Mouse (Mus musculus) fat pad, adult 2 months (tissue): ENCODE data around the gene Gm19426.
A peak's percentile ranks its signal among the peaks of the same experiment; 100 is the strongest.
"Not testable (repeated sequence)": the region's sequence is repeated elsewhere in the genome, so short reads cannot be mapped to it uniquely, and the experiment has no call there.

ENCODE experiments used
- DNase-seq: peaks from one replicate; pipeline ENCODE4 v3.0.0-alpha.2; 2011; ENCODE audit warnings: low read depth, low spot score; ENCODE audit errors: extremely low read depth

Gene Gm19426

DNA sequence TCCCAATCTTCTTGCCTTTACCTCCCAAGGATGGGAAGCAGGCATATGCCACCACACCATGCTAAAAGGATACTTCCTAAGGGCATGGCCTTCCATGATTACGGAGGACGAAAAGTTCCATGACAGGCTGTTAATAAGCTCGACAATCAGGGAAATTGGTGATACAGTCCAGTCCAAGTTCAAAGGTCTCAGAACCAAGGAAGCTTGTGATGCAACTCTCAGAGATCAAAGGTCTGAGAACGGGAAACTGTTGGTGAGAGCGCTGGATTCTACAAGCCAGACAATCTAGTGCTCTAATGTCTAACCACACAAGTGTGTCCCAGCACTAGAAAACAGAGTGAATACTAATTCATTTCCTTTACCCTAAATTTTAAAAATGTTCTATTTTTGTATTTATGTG is 12.8 kb upstream of the Gm19426 start:
- DNase-seq: no peak

DNA sequence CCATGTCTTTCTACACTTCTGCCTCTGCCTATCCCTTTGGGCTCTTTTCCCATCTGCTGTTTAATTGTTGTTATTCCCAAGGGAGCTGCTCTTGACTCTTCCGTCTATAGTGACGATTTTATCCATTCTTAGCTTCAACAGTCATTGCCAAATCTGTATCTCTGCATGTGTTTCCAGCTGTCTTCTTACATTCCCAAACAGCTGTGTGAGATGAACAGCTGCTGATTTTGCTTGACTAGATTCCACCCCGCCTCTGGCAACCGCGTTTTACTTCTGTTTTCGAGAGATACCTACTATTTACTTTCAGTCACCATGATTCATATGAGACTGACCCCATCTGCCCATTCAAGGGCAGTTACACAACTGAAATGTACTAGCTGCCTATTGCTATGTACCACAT is 6.7 kb upstream of the Gm19426 start:
- DNase-seq: no peak

DNA sequence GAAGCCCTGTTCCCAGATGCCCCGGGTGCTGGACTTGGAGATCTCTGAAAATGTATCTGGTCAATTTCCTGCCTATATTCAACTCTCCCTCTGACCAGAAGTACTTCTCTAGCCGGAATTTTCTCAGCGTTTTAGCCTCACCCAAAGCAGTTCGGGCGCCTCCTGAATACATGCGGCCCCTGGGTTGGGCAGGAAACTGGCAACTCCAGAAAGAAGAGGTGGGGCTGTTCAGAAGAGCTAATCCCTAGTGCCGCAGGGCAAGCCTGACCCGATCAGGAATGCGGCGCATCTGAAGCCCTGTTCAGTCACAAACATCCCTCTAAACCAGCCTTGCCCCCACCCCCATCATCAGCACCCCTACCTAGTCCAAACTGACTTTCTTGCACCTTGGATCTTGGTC is 671 bp upstream of the Gm19426 start:
- no peak for DNase-seq

DNA sequence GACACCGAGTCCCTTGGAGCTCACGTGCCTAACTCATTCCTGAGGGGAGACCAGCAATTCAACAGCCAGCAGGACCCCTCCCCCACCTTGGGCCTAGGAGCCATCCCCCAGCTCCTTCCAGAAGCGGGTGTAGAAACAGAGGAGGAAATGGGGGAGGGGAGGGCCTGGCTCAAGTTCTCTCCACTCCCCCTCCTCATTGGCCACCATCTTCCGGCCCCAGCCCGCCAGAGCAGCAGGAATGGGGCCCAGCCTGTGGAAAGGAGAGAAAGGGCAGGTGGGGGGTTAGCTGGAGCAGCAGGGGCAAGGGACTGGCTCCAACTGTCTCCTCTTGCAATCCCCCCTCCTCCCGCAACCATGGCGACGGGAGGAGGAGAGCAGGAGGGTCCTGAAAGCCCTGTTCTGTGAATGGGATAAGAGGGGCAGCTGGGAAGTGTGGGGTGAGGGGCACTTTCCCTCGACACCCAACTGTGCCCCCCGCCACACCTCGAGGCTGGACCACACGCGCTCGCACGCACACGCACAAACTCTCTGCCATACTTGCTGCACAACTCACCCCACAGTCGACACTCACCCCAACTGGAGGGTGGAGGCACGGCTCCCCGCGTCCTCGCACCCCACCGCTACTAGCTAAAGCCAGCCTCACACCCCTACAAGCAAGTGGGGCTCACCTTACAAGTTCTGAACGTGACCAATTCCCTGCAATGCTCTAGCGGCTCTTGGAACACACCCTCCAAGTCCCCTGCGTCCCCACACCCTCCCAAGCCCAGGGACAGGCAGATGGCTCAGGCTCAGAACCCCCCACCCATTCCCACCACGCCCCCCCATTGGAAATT is 788 bp downstream of the Gm19426 start:
- DNase-seq: no peak

DNA sequence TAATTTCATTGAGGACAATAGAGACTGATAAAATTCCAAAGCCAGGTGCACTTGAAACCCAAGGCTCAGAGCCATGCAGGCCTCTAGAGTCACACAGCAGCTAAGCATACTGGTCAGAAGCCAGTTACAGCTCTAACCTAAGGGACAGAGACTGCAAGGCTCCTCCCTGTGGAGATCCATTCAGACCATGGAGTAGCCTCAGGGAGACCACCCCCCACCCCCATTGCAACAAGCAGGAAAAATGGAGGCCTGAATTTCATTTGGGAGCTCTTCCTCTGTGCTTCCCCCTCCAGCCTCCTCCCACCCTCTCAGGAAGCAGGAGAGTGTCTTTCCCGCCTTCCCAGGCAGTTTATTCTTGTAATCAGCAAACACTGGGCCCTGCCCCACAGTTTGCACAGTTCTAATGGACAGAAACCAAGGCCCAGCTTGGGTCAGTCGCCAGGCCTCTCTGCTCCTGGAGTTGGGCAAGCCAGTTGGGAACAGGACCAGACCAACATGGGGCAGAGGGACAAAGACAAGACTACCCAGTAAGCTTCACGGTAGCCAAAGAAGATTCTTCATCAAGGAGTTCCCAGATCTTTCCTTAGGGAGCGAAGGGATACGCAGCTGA is 1.5 kb downstream of the Gm19426 start:
- no peak for DNase-seq

DNA sequence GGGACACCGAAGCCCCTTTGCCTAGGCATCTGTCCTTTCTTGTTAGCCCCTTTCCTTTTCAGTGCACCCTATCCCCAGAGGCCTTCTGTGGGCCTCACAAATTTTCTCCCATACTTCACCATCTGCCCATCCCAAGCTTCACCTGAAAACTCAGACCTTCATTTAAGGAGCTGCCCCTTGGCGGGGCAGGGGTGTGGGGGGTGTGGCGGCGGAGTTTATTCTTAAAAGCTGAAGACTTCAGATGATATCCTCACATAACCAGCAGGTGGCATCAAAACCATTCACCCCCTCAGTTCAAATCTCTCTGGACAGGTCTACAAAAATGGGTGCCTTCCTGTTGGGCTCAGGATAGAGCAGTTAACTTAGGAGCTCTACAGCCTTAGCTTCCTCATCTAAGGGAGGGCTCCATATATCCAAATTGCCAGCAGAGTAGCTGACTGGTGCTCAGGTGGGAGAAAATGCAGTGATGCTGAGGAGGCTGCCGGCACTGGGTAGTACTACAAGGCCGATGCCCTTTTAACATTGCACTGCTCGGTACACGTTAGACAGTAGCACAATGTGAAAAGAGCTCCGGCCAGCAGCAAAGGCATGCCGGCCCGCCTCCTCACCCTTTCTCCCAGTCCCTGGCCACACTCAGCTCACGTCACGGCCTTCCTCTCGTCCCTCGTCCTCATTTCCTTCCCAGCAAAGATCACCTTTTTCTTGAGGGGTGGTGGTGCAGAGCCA is 2.7 kb downstream of the Gm19426 start:
- no peak for DNase-seq

DNA sequence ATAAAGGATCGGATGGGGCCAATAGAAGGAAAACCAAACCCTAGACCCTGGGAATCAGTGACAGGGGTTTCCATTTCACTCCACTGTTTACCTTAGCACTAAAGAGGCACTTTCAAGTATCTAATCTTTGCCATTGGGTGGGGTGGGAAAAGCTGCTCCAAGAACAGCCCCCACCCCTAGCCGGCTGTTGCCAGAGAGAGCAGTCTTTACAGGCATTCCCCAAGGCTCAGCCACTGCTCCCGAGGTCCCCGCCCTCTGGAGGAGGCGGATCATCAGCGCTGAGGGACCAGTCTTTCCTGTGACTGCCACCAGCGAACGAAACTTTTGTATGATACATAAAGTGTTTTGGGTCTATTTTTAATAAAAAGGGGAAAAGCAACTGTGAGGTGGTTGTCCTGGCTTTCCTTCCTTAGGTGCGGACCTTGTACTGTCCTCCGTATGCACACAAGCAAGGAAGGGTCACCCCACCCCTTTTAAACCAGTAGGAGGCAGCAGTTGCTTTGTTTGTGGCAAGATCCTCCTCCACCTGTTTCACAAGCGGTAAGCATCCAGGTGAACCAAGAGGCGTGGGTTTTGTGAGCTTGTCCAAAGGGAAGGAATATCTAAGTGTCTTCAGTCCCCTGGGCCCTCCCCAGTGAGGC is 5.1 kb downstream of the Gm19426 start:
- no peak for DNase-seq

DNA sequence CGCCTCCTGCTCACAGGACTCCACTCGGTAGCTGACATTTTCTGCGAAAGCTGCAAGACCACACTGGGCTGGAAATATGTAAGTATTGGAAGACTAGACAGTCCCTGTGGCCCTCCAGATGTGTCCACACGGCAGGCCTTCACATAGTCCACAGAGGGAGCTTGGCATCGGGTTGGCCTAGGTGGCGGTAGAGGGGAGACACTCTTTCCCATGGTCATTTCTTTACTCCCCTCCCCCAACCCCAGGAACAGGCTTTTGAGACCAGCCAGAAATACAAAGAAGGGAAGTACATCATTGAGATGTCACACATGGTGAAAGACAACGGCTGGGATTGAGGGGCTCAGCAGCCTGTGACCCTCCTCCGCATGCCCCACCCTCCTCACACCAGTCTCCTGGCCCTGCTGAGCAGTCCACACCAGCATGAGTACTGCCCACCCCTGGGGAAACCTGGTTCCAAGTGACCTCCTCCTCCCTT is 6.0 kb downstream of the Gm19426 start:
- DNase-seq: no peak

DNA sequence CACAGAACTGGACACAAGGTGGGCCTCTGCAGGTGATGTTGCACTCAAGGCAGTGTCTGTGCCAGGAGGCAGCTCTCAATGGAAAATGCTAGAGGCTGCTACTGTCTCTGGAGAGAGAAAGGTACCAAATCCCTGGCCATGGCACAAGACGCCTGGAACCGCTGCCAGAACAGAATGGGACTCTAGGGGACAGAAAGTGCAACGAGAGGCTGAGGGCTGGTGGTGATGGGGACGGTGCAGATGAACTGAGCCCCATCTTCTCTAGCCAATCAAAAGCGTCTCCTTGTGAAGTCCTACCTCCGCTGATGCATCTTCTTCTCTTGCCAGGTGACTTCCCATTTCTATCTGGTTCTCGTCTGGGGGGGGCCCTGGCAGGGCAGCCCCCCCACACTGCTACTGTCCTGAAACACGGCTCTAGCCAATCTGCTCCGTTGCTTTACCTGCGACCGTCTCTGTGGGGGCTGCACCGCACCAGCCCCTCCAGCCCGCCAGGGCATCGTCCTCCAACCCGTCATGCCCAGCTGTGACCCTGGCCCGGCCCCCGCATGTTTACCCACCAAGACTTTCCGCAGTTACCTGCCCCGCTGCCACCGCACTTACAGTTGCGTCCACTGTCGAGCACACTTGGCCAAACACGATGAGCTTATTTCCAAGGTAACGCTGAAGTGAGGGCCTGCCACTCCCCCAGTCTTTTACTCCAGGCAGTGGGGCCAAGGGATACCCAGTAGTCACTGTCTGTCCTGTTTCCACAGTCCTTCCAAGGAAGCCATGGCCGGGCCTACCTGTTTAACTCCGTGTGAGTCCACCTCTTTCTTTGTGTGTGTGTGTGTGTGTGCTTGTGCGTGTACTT is 6.9 kb downstream of the Gm19426 start:
- DNase-seq: no peak

DNA sequence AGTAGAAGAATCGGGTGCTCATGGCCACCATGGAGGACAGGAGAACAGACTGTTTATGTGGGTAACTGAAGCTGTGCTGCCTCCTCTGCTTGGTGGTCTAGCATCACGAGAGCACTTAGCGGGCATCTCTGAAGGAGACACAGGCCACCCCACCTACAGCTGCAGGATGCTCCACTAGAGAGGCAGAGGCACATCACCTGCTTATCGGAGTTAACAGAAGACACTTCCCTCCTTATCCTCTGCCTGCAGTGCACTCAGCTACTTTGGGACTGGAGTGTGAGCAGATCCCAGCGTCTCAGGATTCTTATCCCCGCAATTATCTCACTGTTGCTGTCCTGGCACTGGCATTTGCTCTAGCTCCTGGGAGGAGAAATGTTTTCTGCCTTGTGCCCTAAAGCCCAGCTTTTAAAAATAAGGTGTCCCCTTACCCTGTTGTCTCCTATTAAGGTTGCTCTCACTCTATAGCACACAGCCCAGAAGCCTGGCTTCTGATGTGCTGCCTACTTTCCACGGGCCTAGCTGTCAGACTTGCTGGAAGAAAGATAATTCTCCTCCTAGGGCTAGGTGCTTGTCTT is 8.0 kb downstream of the Gm19426 start:
- DNase-seq: no peak

DNA sequence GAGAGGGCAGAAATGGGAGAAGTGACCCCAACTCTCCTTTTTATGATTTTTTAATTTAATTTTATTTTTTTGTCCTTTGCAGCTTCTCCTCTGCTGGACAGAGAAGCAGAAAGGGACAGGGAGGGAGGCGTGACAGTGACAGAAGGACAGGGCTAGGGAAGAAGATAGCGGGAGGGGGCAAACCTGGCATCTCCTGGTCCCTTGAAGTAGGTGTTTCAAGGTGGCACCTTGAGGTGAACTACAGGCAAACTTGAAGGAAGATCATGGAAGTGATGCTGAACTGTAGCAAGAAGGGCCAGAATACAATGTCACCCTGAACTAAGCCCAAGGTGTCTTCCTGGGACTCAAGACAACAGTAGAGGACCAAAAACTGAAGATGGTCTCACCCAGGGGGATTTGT is 8.5 kb downstream of the Gm19426 start:
- no peak for DNase-seq

DNA sequence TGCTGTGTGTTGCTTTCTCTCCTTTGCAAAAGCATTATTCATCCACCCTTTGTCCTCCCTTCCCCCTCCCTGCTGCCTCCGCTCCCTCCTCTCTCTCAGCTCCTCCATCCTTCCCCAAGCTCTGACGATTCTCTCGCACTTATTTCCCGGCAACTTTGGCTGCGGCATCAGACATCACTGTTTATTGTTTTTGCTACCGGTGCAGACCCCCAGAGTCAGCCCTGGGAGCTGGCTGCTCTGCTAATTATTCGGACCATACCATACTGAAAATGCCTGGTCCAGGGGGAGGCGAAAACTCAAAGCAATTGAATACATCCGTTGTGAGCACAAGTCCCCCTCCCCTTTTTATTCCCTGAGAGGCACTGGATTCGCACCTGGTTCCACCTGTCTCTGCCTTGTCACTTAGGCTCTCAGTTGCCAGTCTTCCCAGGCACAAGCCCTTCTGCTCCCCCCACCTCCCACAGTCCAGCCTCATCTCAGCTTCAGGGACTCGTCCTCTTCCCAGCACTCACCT is 9.0 kb downstream of the Gm19426 start:
- DNase-seq: no peak

DNA sequence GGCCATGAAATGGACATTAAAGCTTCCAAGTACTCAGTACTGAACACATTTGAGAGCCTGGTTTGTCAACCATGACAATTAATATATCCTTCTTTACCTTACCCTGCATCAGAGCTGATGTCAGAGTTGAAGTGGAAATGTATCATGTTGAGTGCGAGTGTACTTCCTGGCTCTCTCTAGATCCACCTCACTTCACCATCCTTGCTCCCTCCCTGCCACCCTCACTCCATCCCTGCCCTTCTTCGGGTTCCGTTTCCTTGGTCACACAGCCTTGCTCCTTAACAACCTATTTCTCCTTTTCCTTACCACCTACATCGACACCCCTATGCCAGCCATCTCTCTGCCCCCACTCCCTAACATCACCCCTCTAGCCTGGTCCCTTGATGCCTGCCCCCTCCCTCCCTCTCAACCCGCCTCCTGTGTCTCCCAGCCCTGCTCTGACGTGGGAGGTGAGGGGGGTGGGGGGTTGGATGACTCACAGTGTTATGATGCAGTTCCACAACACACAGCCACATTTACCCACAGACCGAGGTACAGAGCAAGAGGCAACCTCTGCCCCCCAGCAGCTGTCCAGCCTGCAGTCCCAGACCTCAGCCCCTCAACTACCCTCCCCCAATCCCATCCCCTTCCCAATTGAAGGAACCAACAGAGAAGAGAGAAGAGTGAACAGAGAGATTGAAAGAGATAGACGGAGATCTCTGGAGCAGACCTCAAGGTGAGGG is 9.7 kb downstream of the Gm19426 start, which contains the start of gene Ypel4:
TSS of gene Ypel4 (plus strand) at position 480 of the 722 bp plus-strand sequence.
- DNase-seq: no peak

DNA sequence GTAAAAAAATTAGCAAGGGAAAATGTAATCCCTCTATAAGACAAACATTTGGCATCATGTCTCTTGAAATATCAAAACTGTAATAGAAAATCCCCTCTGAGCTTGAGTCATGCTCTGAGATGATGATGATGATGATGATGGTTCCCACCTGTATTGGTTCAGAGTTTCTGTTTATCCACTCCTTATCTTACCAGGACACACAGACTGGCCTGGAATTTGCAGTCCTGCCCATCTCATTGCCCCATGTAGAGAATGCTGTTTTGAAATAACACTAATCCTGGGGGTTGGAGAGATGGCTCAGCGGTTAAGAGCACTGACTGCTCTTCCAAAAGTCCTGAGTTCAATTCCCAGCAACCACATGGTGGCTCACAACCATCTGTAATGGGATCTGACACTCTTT is 11.1 kb downstream of the Gm19426 start:
- no peak for DNase-seq

DNA sequence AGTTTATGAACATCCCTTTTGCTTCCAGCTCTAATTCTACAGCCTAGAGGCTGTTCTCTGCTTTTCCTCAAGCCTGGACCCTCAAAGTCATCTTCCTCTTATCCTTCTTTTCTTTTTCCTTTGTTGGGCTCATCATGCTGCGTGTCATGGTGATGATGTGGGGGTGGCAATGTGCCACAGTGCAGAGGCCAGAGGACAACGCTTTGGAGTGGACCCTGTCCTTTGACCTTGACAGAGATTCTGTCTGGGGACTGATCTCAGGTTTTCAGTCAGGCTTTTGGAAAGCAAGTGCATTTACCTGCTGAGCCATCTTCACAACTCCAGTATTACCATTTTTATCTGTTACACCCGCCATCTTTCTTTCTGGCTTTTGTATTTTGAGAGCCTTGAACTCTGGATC is 12.2 kb downstream of the Gm19426 start:
- DNase-seq: no peak

DNA sequence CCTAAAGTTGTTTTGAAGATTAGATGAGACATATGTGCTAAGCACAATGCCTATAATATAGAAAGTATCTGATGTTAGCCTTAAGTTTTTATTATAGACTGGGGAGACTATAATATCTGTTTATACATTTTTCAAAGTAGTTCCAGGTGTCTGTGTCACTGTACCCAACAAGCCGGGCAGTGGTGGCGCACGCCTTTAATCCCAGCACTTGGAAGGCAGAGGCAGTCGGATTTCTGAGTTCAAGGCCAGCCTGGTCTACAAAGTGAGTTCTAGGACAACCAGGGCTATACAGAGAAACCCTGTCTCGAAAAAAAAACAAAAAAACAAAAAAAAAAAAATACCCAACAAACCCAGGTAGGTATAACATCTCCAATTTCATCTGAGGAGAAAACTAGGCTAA is 15.3 kb downstream of the Gm19426 start:
- not testable (repeated sequence) for DNase-seq

DNA sequence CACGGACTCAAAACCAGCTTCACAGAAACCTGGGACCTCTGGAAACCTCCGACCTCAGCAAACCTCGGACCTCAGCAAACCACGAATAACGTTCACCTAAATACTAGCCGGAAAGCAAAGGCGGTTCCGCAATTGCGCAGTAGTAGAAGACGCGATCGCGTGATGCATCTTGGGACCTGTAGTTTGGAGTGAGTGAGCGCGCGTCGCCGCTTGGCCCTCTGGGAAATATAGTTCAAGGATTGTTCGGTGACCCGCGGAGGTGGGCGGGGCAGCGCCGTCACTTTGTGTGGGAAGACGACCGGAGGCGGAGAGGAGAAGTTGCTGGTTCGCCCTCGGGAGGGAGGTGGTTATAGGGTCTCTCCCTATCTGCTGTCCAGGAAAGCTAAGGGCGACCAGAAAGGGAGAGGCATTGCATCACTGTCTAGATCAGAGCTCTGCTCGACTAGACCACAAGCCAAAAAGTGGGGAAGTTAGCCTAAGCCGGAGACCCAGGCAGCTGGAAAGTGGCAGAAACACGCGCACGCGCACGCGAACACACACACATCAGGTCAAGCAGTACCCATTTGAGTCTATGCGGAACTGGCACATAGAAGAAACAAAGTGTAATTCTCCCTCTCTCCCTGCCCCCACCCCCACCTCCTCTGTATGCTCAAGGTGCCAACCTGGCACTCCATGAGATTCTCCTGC is 16.1 kb downstream of the Gm19426 start, which contains the start of gene Clp1:
TSS of gene Clp1 (minus strand) at position 179 of the 687 bp plus-strand sequence.
- DNase-seq: peak; percentile 83

DNA sequence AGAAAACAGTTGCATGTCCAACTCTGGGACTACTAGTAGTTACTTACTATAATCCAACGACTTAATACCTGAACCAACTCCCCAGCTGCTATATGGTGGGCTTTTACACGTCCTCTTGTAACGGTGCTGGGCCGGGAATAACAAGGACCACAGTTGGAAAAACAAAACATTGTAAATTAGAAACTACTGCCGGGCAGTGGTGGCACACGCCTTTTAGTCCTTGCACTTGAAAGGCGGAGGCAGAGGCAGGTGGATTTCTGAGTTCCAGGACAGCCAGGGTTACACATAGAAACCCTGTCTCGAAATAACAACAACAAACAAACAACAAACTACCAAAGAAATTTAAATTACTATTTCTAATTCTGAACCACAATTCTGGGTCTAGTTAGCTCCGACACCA is 16.7 kb downstream of the Gm19426 start:
- DNase-seq: no peak

DNA sequence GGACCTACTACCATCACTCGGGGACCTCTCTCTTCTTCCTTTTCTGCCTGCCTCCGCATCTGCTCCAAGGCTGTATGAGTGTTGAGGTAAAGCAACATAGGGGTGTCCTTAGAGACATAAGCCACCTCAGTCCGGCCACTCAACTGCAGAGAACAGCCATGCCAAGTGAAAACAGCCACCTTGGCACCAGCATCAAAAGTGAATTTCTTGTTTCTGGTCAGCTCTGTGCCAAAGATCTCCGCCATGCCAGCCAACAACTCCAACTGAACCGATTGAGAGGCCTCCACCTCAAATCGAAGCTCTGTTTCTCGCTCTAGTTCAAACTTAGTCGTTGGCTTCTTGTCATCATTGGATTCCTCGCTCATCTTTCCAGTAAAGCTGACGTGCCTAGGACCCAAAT is 17.7 kb downstream of the Gm19426 start:
- no peak for DNase-seq
